Mouse (Mus musculus): ENCODE measurements at regions not wholly inside any gene's neighbourhood (a gene's known extent, or its start where the extent isn't known, plus 50 kb on each side); places are given as distances from the start of the nearest gene placed in this dataset.
A peak's percentile ranks its signal among the peaks of the same experiment; 100 is the strongest.

- no peak for DNase-seq
Measured at GRCm38 (mm10) chr12:14415543-14416181, 263.8 kb upstream of the Fam84a start.

DNA sequence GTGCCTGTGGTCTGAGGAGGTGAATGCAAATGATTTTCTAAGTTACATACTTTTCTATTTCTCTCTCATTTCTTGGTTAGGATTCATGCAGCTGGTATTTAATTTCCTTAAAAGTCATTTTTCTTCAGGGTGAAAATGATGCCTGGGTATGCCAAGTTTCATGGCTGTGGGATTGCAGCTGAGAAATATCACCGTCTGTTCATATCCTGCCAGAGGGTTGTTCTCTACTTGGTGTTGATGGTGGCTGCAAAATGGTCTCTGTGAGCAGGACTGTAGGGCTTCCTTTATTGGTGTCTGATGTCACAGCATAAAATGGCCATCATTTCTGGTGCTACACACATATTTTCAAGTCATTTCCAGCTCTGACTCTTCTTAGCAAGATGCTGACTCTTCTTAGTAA is 259.2 kb upstream of the Fam84a start:
- no peak for DNase-seq

DNA sequence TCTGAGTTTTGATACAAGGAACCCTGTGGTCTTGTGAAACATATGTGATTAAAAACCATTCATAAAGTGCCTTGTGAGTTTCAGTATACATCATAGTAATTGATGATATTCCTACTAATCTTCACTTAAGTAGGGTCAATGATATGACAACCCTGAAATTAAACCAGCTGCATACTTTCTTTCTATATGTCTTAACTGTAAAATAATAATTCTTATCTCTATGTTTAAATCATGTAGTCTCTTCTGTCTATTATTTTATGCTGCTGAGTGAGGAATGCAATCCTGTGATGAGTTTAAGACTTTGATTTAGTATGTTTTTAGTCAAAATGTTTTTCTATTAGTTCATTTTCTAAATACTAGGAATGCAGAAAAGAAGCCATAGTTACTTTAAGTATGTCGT is 253.9 kb upstream of the Fam84a start:
- no peak for DNase-seq

GRCm38 (mm10) chr12:14376211-14376610 is 224.4 kb upstream of the Fam84a start:
- DNase-seq: no peak

DNA sequence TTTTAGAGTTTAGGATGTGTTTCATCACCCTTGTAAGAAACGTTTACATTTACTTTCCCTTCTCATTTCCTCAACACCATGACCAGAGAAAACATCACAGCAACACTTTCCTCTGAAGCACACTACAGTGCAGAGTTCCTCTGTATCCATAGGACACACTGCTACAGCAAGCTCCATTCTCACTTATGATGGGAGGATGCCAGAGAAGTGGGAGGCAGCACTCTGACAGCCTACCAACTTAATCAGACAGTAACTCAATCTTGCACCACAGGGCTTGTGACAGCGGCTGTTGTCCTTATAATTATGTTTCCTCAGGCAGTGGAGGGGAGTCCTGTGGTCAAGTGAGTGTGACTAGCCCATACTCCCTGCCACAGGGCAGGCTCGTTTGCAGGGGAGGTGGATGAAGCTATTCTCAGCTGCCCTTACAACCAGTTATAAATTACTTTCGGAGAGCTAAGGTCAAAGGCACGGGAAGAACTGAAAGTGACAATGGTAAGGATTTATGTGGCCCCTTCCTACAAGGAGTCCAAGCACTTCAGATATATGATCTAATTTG is 186.5 kb upstream of the Fam84a start:
- no peak for DNase-seq

- DNase-seq: no peak
Measured at GRCm38 (mm10) chr12:14337813-14338212, 186.0 kb upstream of the Fam84a start.

GRCm38 (mm10) chr12:14318693-14319092 is 166.8 kb upstream of the Fam84a start:
- no peak for DNase-seq

- no peak for DNase-seq
Measured at GRCm38 (mm10) chr12:14316392-14316791, 164.5 kb upstream of the Fam84a start.

GRCm38 (mm10) chr12:14315780-14316179 is 163.9 kb upstream of the Fam84a start:
- no peak for DNase-seq

DNA sequence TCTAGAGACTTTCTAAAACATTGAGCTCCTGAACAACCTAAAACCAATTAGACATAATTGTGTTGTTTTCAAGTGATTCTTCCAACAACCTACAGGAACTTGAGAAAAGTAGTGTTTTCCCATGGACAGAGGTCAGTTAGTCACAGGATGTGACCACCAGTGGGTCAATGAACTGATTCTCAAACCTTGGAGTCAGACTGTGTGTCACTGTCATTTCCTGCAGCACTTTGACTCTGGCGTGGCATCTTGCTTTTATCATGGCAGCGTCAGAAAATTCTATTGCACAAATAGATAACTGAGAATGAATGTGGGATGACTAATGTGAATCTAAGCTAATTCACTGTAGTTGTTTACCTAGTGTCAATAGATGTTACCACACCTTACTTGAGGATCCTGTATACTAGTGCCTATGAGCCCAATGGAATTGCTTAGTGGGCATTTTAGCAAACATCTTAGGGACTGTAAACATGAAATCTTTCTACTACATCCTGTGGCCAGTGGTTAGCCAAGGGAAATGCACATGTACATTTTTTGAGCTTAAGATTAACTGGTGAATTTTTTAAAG is 150.6 kb upstream of the Fam84a start:
- DNase-seq: no peak

GRCm38 (mm10) chr12:14301676-14302365 is 150.0 kb upstream of the Fam84a start:
- no peak for DNase-seq

DNA sequence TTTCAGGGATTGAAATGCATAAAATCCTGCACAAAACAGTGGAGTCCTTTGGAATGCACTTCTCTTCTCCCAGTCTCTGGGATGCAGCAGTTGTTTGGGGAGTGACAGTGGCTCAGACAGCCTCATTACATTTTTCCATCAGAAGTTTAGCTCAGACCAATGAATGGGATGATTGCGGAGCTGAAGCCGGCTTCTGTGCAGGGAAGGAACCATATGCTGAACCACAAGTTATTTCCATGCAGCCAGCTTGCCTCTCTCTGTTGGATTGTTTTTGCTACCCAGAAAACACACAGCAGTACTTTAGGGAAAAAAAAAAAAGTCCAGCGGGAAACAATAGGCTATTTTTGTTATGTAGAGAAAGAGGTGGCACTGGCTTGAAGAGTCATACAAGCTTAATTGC is 140.2 kb upstream of the Fam84a start:
- DNase-seq: no peak

- DNase-seq: no peak
Measured at GRCm38 (mm10) chr12:14287657-14288056, 135.8 kb upstream of the Fam84a start.

DNA sequence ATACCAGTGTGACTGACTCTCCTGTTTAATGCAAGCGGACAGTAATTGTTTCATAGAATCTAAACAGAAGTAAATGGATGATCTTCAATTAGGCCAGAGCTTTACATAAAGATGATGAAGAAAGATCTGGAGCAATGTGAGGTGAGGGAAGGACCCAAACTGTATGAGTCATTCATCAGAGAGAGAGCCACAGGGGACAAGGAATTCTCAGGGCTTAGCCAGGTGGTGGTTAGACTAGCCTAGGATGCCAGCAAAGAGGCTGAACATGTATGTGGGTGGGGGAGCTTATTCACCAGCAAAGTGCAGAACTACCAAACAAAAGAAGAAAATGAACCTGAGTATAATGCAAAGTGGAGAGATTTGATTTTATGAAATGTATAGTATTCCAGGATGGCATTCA is 134.8 kb upstream of the Fam84a start:
- no peak for DNase-seq

- DNase-seq: peak; percentile 85
Measured at GRCm38 (mm10) chr12:14285870-14286535, 134.1 kb upstream of the Fam84a start.

DNA sequence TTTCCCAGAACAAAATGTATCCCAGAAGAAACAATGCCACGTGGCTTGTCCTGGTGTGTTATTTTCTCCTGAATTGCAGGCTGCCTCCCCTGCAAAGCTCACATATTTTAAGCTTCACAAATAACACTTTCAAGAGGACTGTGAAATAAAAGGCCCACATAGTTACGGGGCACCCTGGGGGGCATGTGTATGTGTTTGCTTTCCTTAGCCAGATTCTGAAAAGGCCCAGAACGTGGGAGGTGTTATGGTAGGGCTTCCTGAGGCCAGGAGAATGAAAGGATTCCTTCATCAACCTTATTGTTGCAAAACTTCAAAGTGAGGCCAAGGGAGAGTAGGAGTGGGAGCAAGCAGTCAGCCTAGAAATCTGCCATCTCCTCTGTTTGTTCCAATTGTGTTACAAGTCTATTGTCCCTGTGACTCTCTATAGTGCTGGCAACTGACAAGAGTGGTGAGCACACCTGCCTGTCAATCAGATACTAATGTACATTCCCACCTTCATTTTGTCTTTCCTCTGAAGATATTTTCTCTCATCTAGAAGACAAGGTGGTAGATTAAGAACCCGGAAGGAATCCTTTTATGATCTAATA is 131.3 kb upstream of the Fam84a start:
- DNase-seq: no peak

DNA sequence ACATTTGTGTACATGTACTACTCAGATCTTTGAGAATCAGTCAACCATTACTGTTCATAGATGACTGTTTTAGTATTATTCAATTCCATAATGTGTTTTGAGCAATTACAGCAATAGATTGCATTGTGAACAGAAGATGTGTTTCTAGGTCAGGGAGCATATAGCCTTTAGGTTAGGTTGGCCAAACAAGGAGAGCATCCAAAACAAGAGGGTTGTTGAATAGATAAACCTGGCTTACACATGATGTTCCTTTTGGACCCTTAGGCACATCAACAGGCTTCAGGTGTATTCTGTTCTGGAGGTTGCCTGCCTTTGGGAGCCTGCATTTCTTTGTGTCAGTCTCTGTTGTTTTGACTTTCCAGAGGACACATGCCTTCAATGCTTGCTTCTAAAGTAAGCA is 123.4 kb upstream of the Fam84a start:
- no peak for DNase-seq

- no peak for DNase-seq
Measured at GRCm38 (mm10) chr12:14274796-14275195, 122.9 kb upstream of the Fam84a start.

GRCm38 (mm10) chr12:14271216-14271615 is 119.4 kb upstream of the Fam84a start:
- DNase-seq: no peak

DNA sequence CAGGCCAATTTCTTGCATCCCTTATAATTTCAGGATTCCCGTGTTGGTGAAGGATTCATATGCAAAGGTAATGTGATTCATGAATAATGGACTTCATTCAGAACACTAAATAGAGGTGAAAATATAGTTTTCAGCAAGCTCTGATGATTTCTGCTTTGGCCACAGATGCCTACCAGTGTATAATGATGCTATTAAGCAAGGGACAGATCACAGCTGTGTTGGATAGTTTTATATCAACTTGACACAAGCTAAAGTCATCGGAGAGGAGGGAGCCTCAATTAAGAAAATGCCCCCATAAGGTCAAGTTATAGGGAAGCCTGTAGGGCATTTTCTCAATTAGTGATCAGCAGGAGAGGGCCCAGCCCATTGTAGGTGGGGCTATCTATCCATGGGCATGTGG is 109.2 kb upstream of the Fam84a start:
- no peak for DNase-seq

DNA sequence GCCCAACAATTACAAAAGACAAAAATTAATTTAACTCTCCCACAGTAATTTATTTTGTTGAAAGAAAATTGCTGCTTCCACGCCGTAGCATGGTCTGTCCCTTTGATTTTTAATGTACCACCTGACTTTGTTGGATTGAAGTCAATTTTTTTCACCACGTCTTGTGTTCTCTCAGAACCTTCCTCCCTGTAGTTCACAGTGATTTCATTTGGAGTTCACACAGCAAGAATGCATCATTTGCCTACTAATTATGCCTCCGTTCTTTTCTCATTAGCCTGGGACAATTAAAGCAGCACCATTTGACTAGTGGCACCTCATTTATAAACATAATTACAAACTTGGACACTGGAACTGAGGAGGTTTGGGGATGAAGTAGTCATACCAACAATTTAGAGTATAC is 108.4 kb upstream of the Fam84a start:
- DNase-seq: no peak

GRCm38 (mm10) chr12:14253336-14253735 is 101.5 kb upstream of the Fam84a start:
- no peak for DNase-seq

DNA sequence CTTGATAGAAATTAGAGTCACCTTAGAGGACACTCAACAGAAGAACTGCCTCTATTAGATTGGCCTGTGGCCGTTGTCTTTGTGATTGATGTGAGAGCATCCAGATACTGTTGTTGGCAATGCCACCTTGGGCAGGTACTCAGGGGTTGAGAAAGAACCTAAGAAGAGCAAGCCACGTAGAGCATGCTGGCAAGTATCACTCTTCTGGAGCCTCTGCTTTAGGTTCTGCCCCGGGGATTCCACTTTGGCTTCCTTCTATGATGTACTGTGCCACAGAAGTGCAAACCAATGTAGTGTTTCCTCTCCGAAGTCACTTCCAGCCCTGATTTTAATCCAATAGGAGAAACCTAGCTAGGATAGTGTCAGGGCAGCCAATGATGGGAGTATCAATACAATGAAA is 98.3 kb upstream of the Fam84a start:
- DNase-seq: no peak

Measured in kidney, adult 11 months (tissue).